Comparison of ENCODE assay signal across 25 mouse cellular contexts in genomic region chr11:116784221-116784620, GRCm38 (mm10). TPM values are rescaled to one million over a fixed set of nuclear protein-coding genes. Genes with fewer than 3 reads are reported as not detected.
"Had no signal": no experiment of that assay in that cellular context is flagged by ENCODE, and none has a peak within 500 bp of the region (broad histone marks: within the 10 kb centered on the region; RNA-seq: fewer than 3 reads in every experiment).

No protein-coding gene starts in this region.

- H3K27me3 ChIP-seq: liver, embryonic 15.5 days; midbrain, embryonic 12.5 days; stomach, embryonic 15.5 days had no signal

- H3K27ac ChIP-seq: kidney, postnatal 0 days; layer of hippocampus, adult 2 months; liver, embryonic 15.5 days; macrophage; midbrain, embryonic 12.5 days; stomach, embryonic 15.5 days had no signal

- H3K4me3 ChIP-seq: layer of hippocampus, adult 2 months; liver, embryonic 15.5 days; midbrain, embryonic 12.5 days; stomach, embryonic 15.5 days had no signal

- H3K9me3 ChIP-seq: liver, embryonic 15.5 days; megakaryocyte, embryonic 14.5 days; midbrain, embryonic 12.5 days; stomach, embryonic 15.5 days had no signal

- H3K36me3 ChIP-seq: liver, embryonic 15.5 days; midbrain, embryonic 12.5 days; stomach, embryonic 15.5 days had no signal

- ATAC-seq: intestine, postnatal 0 days had no signal

- H3K4me1 ChIP-seq: midbrain, embryonic 12.5 days had no signal

- H3K9ac ChIP-seq: liver, embryonic 15.5 days; lung, embryonic 14.5 days; midbrain, embryonic 12.5 days; stomach, embryonic 15.5 days had no signal

- DNase-seq: kidney, adult 8-10 months; kidney, postnatal 4 days; left cerebral cortex, postnatal 4 days; lung, embryonic 14.5 days; lung, postnatal 10 days; right cerebral cortex, postnatal 14 days; thymus, adult 2 months; thymus, postnatal 25 days had no signal

RNA-seq across cellular contexts. Expression of gene St6galnac1, which starts 8.9 kb away (rescaled TPM):
- total RNA-seq: layer of hippocampus, adult 2 months; layer of hippocampus, postnatal 14 days; left cerebral cortex, adult 18-20 months; left cerebral cortex, postnatal 10 days; left cerebral cortex, postnatal 4 days; midbrain, postnatal 0 days had no signal
- polyA plus RNA-seq: kidney, postnatal 0 days; limb, embryonic 14.5 days; liver, embryonic 11.5 days; liver, embryonic 15.5 days; lung, embryonic 14.5 days; macrophage; midbrain, embryonic 12.5 days; midbrain, postnatal 0 days; neural tube, embryonic 11.5 days; stomach, embryonic 15.5 days; urinary bladder, adult 2 months had no signal

RNA-seq across cellular contexts. Expression of gene Mxra7, which starts 43.6 kb away (rescaled TPM):
- total RNA-seq: neutrophil, adult 5-6 weeks had no signal
- polyA plus RNA-seq: macrophage had no signal
